In genomic region chr4:137388059-137388794, GRCm38 (mm10) we compare ENCODE assay signal across 8 mouse cellular contexts. TPM values are rescaled to one million over a fixed set of nuclear protein-coding genes. Genes with fewer than 3 reads are reported as not detected.
DNase-seq lines count a peak whose midpoint lies in the region; ATAC-seq lines count a peak whose summit lies in the region.

No protein-coding gene starts in this region.

- 0 out of 2 replicates have a peak, but pooled peaks cover 3% of the 10 kb centered on the region for H3K9me3 ChIP-seq in heart, embryonic 14.5 days (ENCODE audit: control insufficient read depth, low read length)
- H3K9me3 ChIP-seq in liver, embryonic 13.5 days (replicated peaks), result no peaks in the 10 kb centered on the region
- peaks cover 3% of the 10 kb centered on the region; the same call in 1 of the 2 replicates for H3K9me3 ChIP-seq in stomach, embryonic 16.5 days (replicated peaks; ENCODE audit: control insufficient read depth, low read length)

- peak overlapping the region; percentile 90 for H3K4me2 ChIP-seq in heart, embryonic 14.5 days (ENCODE audit: low read length)
- peak overlapping the region; percentile 92 for H3K4me2 ChIP-seq in liver, embryonic 13.5 days
- peak overlapping the region; percentile 70 for H3K4me2 ChIP-seq in stomach, embryonic 16.5 days (ENCODE audit: low read depth, low read length)

- peak; percentile 89 for ATAC-seq in CD4-positive, CD25-positive, alpha-beta regulatory T cell, adult 4 months
- ATAC-seq in heart, embryonic 14.5 days (ENCODE audit: insufficient number of reproducible peaks, insufficient read depth, low FRiP score, low read depth), result peak; percentile 86
- ATAC-seq in liver, embryonic 13.5 days (ENCODE audit: low read depth), result peak; percentile 93
- ATAC-seq in stomach, embryonic 16.5 days (ENCODE audit: insufficient read depth, low FRiP score), result peak; percentile 92

- H3K36me3 ChIP-seq in heart, embryonic 14.5 days (ENCODE audit: control insufficient read depth, insufficient read depth, low read length), result no peaks in the 10 kb centered on the region
- H3K36me3 ChIP-seq in liver, embryonic 13.5 days, result 0 out of 2 replicates have a peak, but pooled peaks cover 5% of the 10 kb centered on the region
- no peaks in the 10 kb centered on the region for H3K36me3 ChIP-seq in stomach, embryonic 16.5 days (ENCODE audit: control insufficient read depth, insufficient read depth, low read length)

- no peaks in the 10 kb centered on the region for H3K27me3 ChIP-seq in heart, embryonic 14.5 days (ENCODE audit: control insufficient read depth, insufficient read depth, low read length)
- H3K27me3 ChIP-seq in liver, embryonic 13.5 days, result no peaks in the 10 kb centered on the region
- H3K27me3 ChIP-seq in stomach, embryonic 16.5 days (ENCODE audit: control insufficient read depth, insufficient read depth, low read length), result no peaks in the 10 kb centered on the region

- H3K4me3 ChIP-seq in heart, embryonic 14.5 days (ENCODE audit: control insufficient read depth in 1 of 2, insufficient read depth in 1 of 2, low read depth in 1 of 2, low read length in 2 of 2), result peak overlapping the region; percentile 71 to 90
- H3K4me3 ChIP-seq in liver, embryonic 13.5 days (replicated peaks), result peak overlapping the region; percentile 77
- peak overlapping the region; percentile 76 for H3K4me3 ChIP-seq in stomach, embryonic 16.5 days (replicated peaks; ENCODE audit: low read length)

- 2% methylated on average over 46 of the region's 46 CpGs for WGBS in heart, embryonic 14.5 days
- WGBS in liver, embryonic 13.5 days (ENCODE audit: insufficient replicate concordance), result under 1% methylated on average over 46 of the region's 46 CpGs
- WGBS in stomach, embryonic 16.5 days, result under 1% methylated on average over 46 of the region's 46 CpGs

- DNase-seq in c-Kit-negative CD71-positive TER-119-positive erythroid progenitor cells, embryonic 14.5 days (ENCODE audit: low read depth, low spot score), result peak; percentile 83
- peak; percentile 77 for DNase-seq in fibroblast of lung, adult 2 months (ENCODE audit: low read depth)
- DNase-seq in kidney, postnatal 14 days, result peak; percentile 91
- DNase-seq in liver, embryonic 13.5 days, result peak; percentile 82
- peak; percentile 92 for DNase-seq in neural tube, embryonic 10.5 days (ENCODE audit: extremely low spot score, low spot score)

- H3K27ac ChIP-seq in heart, embryonic 14.5 days (replicated peaks in 1 of 2; ENCODE audit: control insufficient read depth in 1 of 2, insufficient read depth in 1 of 2, low read depth in 2 of 2, low read length in 2 of 2), result peak overlapping the region; percentile 92 to 96
- H3K27ac ChIP-seq in liver, embryonic 13.5 days, result peak overlapping the region; percentile 97
- H3K27ac ChIP-seq in stomach, embryonic 16.5 days (ENCODE audit: low read length), result peak overlapping the region; percentile 93

- peak overlapping the region; percentile 85 for H3K9ac ChIP-seq in heart, embryonic 14.5 days (ENCODE audit: low read length)
- peak overlapping the region; percentile 87 for H3K9ac ChIP-seq in liver, embryonic 13.5 days
- H3K9ac ChIP-seq in stomach, embryonic 16.5 days (ENCODE audit: low read length), result peak overlapping the region; percentile 88

- H3K4me1 ChIP-seq in heart, embryonic 14.5 days (ENCODE audit: control insufficient read depth in 2 of 2, insufficient read depth in 2 of 2, low read length in 2 of 2), result peaks cover 2 to 6% of the 10 kb centered on the region in 2 experiments; a peak in 3 of 4 replicates
- H3K4me1 ChIP-seq in liver, embryonic 13.5 days (replicated peaks), result peaks cover 35% of the 10 kb centered on the region
- H3K4me1 ChIP-seq in stomach, embryonic 16.5 days (ENCODE audit: control insufficient read depth, insufficient read depth, low read length), result 0 out of 2 replicates have a peak, but pooled peaks cover 2% of the 10 kb centered on the region

RNA-seq across cellular contexts. Expression of gene Cela3a, which starts 21.4 kb away (rescaled TPM):
- not detected for polyA plus RNA-seq in CD4-positive, CD25-positive, alpha-beta regulatory T cell, adult 4 months (2017; shearing (Covaris generic))
- polyA plus RNA-seq in heart, embryonic 14.5 days (2014; fragmentation: Nextera tagmentation; extraction: Ambion mirVana), result not detected in 2 replicates
- not detected in 2 replicates for polyA plus RNA-seq in liver, embryonic 13.5 days (2015; fragmentation: Nextera tagmentation; extraction: Ambion mirVana)
- polyA plus RNA-seq in stomach, embryonic 16.5 days (2015; fragmentation: Nextera tagmentation; extraction: Ambion mirVana), result 0.54 and 0.83 TPM in 2 replicates

RNA-seq across cellular contexts. Expression of gene Cdc42, which starts 30.7 kb away (rescaled TPM):
- polyA plus RNA-seq in CD4-positive, CD25-positive, alpha-beta regulatory T cell, adult 4 months (2017; shearing (Covaris generic)), result 100 to 1,000 TPM; 630 to 632 TPM
- 515 and 529 TPM in 2 replicates for polyA plus RNA-seq in heart, embryonic 14.5 days (2014; fragmentation: Nextera tagmentation; extraction: Ambion mirVana)
- polyA plus RNA-seq in liver, embryonic 13.5 days (2015; fragmentation: Nextera tagmentation; extraction: Ambion mirVana), result 284 and 331 TPM in 2 replicates
- polyA plus RNA-seq in stomach, embryonic 16.5 days (2015; fragmentation: Nextera tagmentation; extraction: Ambion mirVana), result 710 and 730 TPM in 2 replicates

RNA-seq across cellular contexts. Expression of gene Cela3b, which starts 42.1 kb away (rescaled TPM):
- not detected for polyA plus RNA-seq in CD4-positive, CD25-positive, alpha-beta regulatory T cell, adult 4 months (2017; shearing (Covaris generic))
- not detected in 2 replicates for polyA plus RNA-seq in heart, embryonic 14.5 days (2014; fragmentation: Nextera tagmentation; extraction: Ambion mirVana)
- 0.17 TPM in 1 of 2 replicates, not detected in the other for polyA plus RNA-seq in liver, embryonic 13.5 days (2015; fragmentation: Nextera tagmentation; extraction: Ambion mirVana)
- 406 and 529 TPM in 2 replicates for polyA plus RNA-seq in stomach, embryonic 16.5 days (2015; fragmentation: Nextera tagmentation; extraction: Ambion mirVana)

Comparison
In these comparisons a context has a peak if more than half of its experiments do, and no peak if none do; other contexts are left out.
1. Peak in every context shown above with its lines: DNase-seq, ATAC-seq, H3K4me3 ChIP-seq and H3K27ac ChIP-seq.
2. RNA of gene Cela3b, which starts 42.1 kb away (polyA plus RNA-seq): 406 to 529 TPM in stomach, embryonic 16.5 days; not detected in CD4-positive, CD25-positive, alpha-beta regulatory T cell, adult 4 months, 0.17 TPM in liver, embryonic 13.5 days and not detected in heart, embryonic 14.5 days; every median in the first group is over 100 times any median in the second.